Mouse (Mus musculus) brain, embryonic 14.5 days (tissue): ENCODE measurements around the gene Acad11.

Experiments used
- CTCF ChIP-seq: fragments of 200-500 bp; IDR thresholded peaks from 2 replicates; pipeline ENCODE4 v1.5.1; 2012; ENCODE audit warnings: inconsistent platforms, mild to moderate bottlenecking, moderate library complexity, borderline replicate concordance; ENCODE audit not compliant: insufficient read depth, insufficient read length; ENCODE audit errors: extremely low read depth
- POLR2A ChIP-seq: fragments of 200-500 bp; IDR thresholded peaks from 2 replicates; pipeline ENCODE4 v1.6.1; 2012; ENCODE audit warnings: mild to moderate bottlenecking, inconsistent platforms, borderline replicate concordance; ENCODE audit not compliant: poor library complexity, insufficient read depth, insufficient read length, severe bottlenecking; ENCODE audit errors: extremely low read depth

GRCm38 (mm10) chr9:104102901-104103300 is 39.7 kb downstream of the Acad11 start:
- TF ChIP-seq POLR2A (no peak), CTCF (no peak)
